Mouse (Mus musculus): ENCODE data around the gene Otop2.
A peak's percentile ranks its signal among the peaks of the same experiment; 100 is the strongest.

The Otop2 gene

DNA sequence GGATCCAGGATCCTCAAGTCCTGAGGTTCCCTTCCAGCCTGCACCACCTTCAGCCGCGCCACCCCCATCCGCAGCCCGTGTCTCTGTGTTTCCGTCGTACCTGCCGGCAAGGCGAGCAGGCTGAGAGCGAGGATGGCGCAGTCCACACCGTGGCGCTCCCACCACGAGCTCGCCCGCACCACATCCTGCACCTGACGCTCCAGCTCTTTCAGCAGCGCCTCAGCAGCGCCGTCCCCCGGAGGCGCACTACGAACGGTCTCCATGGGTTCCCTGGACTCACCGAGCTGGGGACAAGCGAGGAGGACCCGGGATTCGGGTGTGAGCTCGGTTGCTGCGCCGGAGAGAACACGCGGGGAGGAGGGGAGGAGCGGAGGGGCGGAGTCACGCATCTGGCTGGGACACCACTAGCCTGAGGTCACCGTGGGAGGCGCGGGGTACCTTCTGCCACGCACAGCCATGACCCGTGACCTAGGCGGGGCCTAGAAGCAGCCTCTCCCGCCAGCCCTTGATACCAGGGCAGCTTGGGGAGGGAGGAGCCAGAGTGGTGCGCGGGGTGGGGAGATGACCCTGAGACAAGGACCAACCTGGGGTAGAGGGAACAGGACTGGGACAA, 9.6 kb upstream of the Otop2 start, which contains the start of gene Fads6:
Gene Fads6, minus strand, starts transcription at position 450 of the 613 bp plus-strand sequence.
- peak; percentile 52 to 61 for DNase-seq (ENCODE audit: low spot score in 2 of 2)

DNA sequence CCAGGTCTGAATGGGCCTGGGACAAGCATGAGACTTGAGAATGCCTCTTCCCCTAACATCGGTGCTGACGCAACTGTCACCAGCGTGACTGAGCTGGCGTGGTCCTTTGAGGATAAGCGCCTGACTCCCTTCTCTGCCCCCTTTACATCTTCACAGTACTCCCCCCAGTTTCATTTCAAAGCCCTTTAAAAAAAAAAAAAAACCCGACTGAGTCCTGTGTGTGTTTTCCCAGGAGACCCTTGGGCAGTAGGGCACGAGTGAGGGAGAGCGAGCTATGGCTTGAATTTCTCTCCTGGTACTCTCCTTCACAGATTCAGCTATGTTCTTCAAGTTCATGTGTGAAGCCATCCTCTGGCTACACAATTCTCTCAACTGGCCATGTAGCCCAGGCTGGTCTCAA, 8.8 kb upstream of the Otop2 start:
- DNase-seq (ENCODE audit: low spot score in 2 of 2): no peak

DNA sequence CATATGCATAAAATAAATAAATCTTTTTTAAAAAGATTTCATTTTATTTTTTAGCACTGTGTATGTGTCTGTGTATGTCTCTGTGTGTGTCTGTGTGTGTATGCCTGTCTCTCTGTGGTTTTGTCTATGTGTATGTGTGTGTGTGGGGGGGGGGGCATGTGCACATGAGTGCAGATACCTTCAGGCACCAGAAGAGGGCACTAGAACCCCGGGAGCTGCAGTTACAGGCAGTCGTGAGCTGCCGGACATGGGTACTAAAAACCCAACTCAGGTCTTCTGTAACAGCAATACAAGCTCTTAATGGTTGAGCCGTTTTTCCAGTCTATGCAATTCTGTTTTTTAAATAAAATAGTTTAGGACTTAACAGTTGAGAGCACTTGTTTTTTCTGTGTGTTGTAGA, 6.2 kb upstream of the Otop2 start:
- no peak for DNase-seq (ENCODE audit: low spot score in 2 of 2)

DNA sequence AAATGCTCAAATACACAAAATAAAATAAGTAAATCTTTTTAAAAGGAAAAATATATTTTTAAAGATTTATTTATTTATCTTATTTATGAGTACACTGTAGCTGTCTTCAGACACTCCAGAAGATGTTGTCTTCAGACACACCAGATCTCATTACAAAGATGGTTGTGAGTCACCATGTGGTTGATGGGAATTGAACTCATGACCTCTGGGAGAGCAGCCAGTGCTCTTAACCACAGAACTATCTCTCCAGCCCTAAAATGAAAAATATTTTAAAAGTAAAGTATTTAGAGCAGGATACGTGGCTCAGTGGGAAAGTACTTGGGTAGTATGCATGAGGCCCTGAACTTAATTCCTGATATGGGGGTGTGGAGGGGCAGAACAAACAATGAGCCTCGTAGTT, 5.6 kb upstream of the Otop2 start:
- DNase-seq (ENCODE audit: low spot score in 2 of 2): no peak

DNA sequence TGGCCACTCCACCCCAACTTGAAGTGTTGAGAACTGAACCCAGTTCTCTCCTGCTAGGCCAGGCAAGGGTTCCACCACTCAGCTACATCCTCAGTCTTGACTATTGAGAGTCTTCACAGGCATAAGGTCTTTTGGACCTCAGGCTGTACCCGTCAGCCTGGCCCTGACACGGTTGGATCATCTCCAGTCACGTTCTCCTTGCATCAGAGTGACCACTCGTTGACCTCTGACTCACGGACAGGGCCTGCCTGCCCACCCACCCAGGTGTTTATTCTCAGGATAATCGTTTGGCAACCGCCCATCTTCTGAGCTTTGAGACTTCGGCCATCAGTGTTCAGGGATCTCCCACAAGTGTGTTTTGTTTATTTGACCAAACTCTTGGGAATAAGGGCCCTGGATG, 3.8 kb upstream of the Otop2 start:
- DNase-seq (ENCODE audit: low spot score in 2 of 2): no peak

DNA sequence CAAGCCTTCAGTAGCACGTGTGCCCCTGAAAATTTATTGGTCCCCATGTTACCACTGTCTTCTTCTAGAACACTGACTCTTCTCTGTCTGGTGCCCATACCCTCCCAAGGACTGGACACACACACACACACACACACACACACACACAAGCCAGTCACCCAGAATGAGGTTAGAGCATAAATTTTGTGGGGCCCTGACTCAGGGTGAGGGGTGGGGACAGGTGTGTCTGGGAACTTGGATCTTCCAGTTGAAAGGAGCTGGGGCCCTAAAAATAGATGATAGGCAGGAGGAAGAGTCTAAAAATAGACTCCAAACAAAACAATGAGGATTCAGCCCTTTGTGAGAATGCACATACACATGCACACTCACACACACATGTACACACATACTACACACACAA, 1.8 kb downstream of the Otop2 start:
- DNase-seq (ENCODE audit: low spot score in 2 of 2): no peak

DNA sequence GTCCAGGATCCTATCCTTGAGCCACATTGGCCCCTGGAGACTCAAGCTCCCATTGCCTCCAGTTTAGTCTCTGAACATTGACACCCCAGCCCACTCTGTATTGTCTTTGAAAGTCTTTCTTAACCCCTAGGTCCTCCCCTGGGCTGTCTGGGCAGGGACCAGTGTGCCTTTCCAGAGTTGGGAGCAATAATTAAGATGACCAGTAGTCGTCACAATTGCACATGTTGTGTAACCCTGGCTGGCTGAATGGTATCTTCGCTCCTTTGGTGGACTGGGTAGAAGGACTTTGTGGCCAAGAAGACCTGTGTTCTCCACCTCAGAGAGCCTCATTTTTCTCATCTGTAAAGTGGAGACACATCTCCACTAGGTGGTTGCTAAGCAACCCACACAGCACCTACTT, 7.3 kb downstream of the Otop2 start:
- no peak for DNase-seq (ENCODE audit: low spot score in 2 of 2)

DNA sequence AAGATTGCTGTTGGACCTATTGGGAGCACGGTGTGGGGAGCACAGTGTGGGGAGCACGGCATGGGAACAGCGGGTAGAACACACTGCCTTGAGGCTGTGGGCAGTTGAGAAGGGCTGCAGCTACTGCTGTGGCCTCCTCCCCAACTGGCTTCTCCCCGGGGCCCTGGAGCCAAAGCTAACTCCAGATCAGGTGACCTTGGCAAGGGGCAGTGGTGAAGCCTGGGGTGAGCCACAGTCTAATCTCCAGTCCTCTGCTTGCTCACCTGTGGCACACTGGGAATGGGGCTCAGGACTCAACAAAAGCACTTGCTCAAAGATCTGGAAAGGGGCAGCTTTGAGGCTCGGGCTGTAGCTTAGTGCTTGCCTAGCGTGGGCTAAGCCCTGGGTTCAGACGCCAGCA, 10.2 kb downstream of the Otop2 start:
- DNase-seq (ENCODE audit: low spot score in 2 of 2): no peak

DNA sequence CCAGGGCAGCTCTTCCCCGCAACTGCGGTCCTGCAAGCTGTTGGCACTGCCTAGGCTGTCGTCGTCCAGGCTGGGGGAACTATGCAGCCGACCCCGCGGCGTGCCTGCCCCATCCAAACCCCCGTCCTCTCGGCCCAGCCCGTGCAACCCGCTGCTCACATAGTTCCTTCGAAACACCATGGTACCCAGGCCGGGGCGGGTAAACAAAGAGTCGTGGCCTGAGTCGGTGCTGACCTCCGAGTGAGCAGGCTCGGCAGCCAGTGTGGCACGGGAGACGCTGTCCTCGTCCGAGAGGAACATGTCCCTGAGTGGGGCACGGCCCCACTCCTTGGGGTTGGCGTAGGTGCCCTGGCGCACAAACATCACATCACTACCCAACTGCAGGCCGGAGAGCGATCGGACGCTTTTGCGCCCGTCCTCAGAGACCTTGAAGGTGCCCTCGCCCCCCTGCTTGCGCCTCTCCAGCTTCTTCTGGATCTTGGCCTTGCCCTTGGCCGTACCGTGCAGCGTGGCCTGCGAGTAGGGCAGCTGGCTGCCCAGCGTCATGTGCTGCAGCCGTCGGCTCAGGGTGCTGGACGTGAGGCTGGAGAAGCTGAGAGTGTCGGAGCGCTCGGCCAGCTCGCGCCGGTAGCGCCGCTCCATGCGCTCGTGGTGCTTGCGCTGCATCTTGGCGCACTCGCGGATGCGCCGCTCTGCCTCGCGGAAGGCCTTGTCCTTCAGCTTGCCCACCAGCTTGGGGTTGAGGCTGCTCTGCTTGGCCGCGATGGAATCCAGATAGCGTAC, 11.5 kb downstream of the Otop2 start:
- no peak for DNase-seq (ENCODE audit: low spot score in 2 of 2)

DNA sequence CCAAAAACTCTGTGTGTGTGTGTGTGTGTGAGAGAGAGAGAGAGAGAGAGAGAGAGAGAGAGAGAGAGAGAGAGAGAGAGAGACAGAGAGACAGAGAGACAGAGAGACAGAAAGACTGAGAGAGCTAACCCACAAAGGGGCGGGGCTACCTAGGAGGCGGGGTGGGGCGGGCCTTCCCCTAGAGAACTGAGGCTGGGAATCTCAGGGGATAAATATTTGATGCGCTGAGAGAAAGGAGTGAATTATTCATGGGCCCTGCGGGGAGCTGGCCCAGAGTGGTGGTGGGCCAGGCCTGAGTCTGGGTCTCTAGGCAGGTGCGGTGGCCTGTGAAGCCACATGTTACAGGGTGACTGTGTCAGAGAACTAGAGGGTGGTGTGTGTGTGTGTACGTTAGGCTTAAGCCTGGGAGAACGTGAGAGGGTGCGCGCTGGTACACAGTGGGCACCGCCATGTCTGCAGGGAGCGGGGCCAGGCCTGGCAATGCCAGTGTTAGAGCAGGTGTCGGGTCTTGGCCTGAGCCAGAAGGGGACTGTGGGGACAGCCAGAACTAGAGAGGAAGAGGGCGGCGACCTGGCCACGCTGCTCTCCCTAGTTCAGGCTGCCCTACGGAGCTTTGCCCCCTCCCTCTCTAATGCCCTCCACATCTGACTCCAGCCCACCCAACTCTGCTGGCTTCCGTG, 12.9 kb downstream of the Otop2 start:
- DNase-seq (ENCODE audit: low spot score in 2 of 2): no peak

DNA sequence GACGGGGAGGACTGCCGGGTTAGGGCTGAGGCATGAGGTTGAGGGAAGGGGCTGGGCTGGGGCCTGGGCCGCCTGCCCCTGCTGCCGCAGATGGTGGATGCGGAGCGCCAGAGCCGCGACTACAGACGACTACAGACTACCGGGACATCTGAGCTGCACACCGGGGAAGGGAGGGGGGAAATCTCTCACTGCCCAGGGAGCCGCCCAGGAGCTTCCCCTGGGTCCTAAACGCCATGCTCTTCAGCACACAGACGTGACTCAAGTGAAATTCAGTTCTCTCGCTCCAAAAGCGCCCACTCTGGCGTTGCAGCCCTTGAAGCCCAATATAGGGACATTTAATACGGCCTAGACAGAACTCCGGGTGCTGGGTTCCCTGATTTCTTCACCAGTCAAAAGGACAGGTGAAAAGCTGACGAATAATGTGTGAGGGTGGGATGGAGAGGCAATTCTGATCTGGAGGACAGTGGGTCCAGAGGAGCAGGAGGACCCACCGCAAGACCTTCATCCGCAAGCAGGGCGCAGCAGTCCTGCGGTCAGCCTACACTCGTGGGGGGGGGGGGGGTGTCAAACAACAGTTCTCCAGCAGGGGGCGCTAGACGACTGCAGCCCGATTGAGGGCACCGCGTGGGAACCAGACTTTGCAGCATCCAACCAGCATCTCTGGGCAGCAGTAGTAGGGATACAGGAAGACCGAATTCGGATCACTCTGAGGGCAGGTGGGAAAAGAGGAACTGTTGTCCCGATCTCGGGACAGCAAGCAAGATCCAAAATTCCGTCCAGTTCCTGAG, 15.1 kb downstream of the Otop2 start, which contains the start of gene Ush1g:
Gene Ush1g, minus strand, starts transcription at position 136 of the 788 bp plus-strand sequence.
- no peak for DNase-seq (ENCODE audit: low spot score in 2 of 2)

DNA sequence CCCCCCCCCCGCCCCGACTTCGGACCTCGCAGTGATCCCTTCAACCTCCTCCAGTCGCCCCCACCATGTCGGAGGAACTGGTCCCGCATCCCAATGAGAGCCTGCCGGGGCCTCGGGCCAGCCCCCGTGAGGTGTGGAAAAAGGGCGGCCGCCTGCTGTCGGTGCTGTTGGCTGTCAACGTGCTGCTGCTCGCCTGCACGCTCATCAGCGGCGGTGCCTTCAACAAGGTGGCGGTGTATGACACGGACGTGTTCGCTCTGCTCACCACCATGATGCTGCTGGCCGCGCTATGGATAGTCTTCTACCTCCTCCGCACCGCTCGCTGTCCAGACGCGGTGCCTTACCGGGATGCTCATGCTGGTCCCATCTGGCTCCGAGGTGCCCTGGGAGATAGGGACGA, 16.4 kb downstream of the Otop2 start:
- no peak for DNase-seq (ENCODE audit: low spot score in 2 of 2)

DNA sequence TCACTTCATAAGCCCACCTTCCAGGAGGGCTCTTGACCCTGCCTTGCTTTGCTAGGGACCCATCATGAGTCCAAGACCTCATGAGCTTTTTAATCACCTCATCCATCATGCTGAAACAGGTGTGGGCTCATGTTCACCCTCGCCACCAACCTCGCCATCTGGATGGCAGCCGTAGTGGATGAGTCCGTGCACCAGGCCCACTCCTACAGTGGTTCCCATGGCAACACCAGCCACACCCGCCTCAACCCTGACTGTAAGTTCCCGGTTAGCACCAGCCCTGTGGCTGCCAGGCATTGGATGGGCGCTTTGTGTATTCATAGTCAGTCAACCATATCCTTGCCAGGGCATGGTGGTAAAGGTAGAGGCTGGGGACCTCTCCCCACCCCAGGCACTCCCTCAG, 19.8 kb downstream of the Otop2 start:
- no peak for DNase-seq (ENCODE audit: low spot score in 2 of 2)

DNA sequence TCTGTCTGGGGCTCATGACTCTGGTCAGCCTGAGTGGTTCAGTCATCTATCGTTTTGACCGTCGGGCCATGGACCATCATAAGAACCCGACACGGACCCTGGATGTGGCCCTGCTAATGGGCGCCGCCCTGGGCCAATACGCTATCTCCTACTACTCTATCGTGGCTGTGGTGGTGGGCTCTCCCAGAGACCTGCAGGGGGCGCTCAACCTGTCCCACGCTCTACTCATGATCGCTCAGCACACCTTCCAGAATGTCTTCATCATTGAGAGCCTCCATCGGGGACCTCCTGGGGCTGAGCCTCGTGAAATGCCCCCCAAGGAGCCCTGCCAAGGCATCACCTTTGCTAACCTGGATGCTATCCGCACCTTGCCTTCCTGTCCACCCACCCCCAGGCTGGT, 22.4 kb downstream of the Otop2 start:
- DNase-seq (ENCODE audit: low spot score in 2 of 2): no peak

DNA sequence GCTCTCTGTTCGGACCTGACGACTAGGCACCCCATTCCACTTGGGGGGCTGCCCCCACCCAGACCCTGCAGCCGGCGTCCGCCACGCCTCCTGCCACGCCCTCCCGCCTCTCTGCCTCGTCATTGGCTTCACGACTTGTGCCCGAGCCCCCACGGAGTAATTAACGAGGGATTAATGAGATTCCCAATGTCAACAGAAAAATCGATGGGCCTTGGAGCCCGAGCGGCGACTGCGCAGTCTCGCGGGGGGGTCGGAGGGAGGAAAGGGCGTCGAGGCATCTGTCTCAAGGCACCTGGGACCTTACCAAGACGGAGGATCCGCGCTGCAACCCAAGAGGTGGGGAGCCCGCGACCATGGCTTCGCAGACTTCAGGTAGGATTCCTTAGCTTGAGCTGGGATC, 27.6 kb downstream of the Otop2 start, which contains the start of gene Otop3:
Gene Otop3, plus strand, starts transcription at position 201 of the 400 bp plus-strand sequence.
- no peak for DNase-seq (ENCODE audit: low spot score in 2 of 2)

DNA sequence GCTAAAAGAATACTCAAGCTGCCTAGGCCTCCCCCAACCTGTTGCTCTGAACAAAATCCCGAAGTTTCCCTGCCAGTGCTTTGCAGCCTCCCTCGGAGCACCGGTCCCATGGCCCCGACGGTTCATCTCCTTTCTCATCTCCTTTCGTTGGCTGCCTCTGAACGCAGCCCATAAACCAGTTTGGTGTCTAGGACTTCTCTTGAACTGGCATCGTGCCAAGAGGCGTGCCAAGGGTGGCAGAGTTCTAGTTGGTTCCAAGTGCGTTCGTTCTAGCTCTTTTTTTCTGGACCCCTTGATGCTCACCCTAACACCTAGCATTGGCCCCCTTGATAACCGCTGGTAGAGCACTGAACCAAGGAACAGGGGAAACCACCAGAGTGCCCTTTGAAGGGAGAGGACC, 28.3 kb downstream of the Otop2 start:
- no peak for DNase-seq (ENCODE audit: low spot score in 2 of 2)

DNA sequence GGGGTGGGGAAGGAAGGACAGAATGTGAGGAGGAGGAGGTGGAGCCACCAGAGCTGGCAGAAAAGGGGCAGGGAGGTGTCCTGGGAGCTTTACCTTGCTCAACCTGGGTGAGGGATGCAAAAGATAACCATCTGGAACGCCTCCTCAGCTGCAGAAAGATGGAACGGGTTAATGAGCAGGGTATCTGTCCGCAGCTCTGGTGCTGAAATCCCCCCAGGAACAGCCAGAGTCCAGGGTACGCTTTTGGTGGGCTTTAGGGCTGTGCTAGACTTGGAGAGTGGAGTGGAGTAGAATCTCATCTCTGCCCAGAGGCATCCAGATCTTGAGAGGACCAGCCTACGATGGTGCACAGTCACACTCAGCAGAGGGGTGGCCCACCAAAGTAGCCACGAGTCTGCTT, 29.2 kb downstream of the Otop2 start:
- no peak for DNase-seq (ENCODE audit: low spot score in 2 of 2)

DNA sequence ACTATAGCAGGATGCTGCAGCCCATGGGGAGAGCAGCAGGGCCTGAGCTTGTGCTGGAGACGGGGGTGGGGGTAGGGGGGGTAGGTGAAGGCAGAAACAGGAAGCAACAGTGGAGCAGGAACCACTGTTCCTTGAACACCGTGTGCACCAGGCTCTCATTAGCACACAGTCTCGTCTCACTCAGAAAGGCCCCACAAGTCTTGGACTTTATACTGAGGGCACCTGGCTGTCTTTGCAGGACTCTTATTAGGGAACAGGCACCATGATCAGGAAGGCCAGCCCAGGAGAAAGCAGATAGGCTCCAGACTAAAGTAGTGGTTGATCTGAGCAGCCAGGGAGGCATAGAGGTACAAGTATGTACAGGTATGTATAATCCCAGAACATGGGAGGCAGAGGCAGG, 30.4 kb downstream of the Otop2 start:
- DNase-seq (ENCODE audit: low spot score in 2 of 2): no peak

DNA sequence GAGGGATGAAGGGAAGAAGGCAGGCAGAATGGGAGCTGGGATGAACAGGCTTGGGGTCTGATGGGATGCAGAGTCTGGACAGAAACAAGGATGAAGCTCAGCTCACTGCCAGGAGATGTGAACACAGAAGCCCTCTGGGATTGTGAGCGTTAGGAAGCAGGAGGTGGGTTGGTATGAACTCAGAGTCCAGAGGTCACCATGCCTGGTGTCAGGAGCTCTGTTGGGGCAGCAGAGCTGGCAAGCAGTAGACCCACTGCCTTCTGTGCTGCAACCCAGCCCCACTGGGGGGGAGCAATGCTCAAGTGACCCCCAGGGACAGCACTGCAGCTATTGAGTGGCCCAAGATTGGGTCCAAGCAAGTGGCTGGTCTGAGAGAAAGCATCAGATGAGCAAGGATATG, 30.9 kb downstream of the Otop2 start:
- no peak for DNase-seq (ENCODE audit: low spot score in 2 of 2)

DNA sequence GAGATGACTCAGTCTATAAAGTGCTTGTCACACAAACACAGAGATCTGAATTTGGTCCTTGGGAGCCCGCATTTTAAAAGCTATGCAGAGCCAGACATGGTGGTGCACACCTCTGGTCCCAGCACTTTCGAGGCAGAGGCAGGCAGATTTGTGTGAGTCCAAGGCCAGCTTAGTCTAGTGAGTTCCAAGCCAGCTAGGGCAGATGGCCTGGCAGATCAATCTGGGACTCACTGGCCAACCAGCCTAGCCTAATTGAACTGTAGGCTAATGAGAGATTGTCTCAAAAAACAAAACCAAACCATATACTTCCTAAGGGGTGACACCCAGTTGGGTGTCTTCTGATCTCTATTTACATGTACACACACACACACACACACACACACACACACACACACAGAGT, 34.3 kb downstream of the Otop2 start:
- DNase-seq (ENCODE audit: low spot score in 2 of 2): no peak

DNA sequence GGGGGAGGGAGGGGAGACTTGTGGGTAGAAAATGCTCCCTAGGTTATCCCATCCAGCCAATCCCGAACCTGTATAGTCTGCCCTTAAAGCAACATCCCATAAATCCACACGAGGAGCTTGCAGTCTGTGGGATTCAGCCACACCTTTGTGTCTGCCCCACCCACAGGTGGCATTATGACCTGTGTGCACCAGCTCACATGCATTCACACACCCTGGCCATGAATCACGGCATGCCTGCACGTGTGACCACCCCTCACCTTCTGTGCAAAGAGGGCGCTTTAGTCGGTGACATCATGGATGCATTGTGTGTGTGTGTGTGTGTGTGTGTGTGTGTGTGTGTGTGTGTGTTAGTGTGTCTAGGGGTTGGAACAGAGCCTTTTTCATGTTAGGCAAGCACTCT, 34.9 kb downstream of the Otop2 start:
- no peak for DNase-seq (ENCODE audit: low spot score in 2 of 2)

DNA sequence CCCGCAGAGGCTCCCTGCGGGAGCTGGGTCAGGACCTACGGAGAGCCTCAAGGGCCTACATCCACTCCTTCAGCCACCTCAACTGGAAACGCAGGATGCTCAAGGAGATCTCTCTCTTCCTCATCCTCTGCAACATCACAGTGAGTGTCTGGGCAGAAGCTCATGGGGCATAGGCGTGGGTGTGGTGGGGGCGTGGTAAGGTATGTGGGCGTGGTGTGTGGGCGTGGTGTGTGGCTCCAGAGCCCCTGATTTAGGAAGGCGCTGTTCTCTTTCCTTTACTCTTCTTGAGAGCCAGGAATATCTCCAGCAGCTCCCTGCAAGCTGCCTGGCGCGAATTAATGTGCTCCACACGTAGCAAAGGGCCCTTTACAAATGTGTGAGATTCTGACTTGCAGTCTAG, 38.0 kb downstream of the Otop2 start:
- no peak for DNase-seq (ENCODE audit: low spot score in 2 of 2)

All from frontal cortex, postnatal 14 days (tissue).